Mouse (Mus musculus) lung, postnatal 0 days (tissue): ENCODE measurements around the gene Banf1.

Source experiments
- CTCF ChIP-seq: IDR thresholded peaks from 2 replicates; pipeline ENCODE4 v1.5.1; 2016; ENCODE audit warnings: antibody characterized with exemption, mild to moderate bottlenecking
- EP300 ChIP-seq: IDR thresholded peaks from 2 replicates; pipeline ENCODE4 v1.6.1; 2016; ENCODE audit warnings: antibody characterized with exemption, mild to moderate bottlenecking, control low read depth

DNA sequence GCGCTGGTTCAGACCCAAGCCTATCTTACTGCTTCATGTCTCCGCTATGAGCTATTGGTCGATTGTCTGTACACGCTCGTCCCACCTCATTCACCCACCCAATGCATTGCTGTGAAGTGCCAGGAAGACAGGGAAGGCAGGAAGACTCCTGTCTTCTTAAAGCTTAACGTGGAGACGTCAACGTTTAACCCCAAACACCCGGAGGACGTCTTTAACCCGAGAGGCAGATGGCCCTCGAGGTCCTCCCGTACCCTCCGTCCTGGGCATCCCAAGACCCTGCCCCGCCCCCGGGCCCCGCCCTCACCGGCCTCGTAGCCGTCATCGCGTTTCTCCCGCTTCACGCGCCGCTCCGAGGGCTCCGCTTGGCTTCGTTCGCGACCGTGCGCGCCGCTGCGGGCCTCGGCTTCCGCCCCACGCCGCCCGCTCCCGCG, 21.1 kb upstream of the Banf1 start:
- TF ChIP-seq EP300: no peak
- TF ChIP-seq CTCF: no peak
